Mouse (Mus musculus): ENCODE results near the gene Clic6. TPM values are rescaled to one million over a fixed set of nuclear protein-coding genes. Genes with fewer than 3 reads are reported as not detected.

Gene Clic6
- polyA plus RNA-seq, 1 experiment from 2014 or later = 8.9 TPM

DNA sequence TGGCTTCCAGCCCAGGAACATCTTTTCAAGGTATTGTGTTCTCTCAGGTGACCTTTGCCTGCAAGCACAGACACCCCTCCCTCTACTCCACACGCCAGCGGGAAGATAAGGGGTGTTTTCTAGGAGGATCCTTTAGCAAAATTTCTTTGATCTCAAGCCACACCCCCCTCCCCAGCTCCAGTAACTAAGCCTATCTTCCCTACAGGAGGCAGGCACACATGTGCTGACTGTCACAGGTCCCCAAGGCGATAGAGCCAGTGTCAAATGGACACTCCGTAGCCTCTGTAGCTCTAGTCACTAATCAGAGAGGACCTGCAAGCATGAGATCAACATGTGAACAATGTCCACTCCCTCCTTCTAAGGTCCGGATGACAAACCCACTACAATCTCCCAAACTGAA lies 80.6 kb downstream of the Clic6 start:
- ATAC-seq (ENCODE audit: insufficient read depth) (no peak), DNase-seq (no peak)
- TF ChIP-seq CTCF (IDR thresholded peaks at IDR 0.05; ENCODE audit: low read depth) = no peak
- Histone ChIP-seq H3K4me1 (ENCODE audit: insufficient read depth) (no peaks in the 10 kb centered on the region), H3K4me2 (peak overlapping the region; percentile 49), H3K9me3 (ENCODE audit: low read depth, low read length) (no peaks in the 10 kb centered on the region), H3K27me3 (ENCODE audit: insufficient read depth, low read length) (0 out of 2 replicates have a peak, but pooled peaks cover 3% of the 10 kb centered on the region), H3K4me3 (ENCODE audit: low read depth, low read length) (no peak overlapping the region), H3K9ac (no peak overlapping the region), H3K36me3 (ENCODE audit: insufficient read depth) (no peaks in the 10 kb centered on the region), H3K27ac (ENCODE audit: low read depth) (no peak overlapping the region; the same call in 1 of the 2 replicates)
- WGBS = 13% methylated on average over 5 of the region's 5 CpGs

DNA sequence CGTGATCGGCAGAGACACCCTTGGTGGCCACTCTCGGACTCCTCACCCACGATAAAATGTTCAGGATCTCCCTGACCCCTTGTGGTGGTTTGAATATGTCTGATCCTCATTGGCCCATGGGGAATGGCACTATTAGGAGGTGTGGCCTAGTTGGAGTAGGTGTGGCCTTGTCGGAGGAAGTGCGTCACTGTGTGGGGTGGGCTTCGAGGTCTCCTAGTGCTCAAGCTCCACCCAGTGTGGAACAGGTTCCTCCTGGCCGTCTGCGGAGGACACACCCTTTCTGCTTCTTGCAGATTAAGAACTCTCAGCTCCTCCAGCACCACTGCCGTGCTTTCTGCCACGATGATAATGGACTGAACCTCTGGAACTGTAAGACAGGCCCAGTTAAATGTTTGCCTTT lies 85.7 kb downstream of the Clic6 start:
- H3K9me3 ChIP-seq (ENCODE audit: low read depth, low read length) = no peaks in the 10 kb centered on the region
- DNase-seq (no peak), ATAC-seq (ENCODE audit: insufficient read depth) (no peak)
- no peak overlapping the region for H3K9ac ChIP-seq
- H3K27me3 ChIP-seq (ENCODE audit: insufficient read depth, low read length) = no peaks in the 10 kb centered on the region
- H3K36me3 ChIP-seq (ENCODE audit: insufficient read depth) = no peaks in the 10 kb centered on the region
- WGBS = 86% methylated on average over 11 of the region's 11 CpGs
- H3K4me2 ChIP-seq = no peak overlapping the region
- TF ChIP-seq CTCF (IDR thresholded peaks at IDR 0.05; ENCODE audit: low read depth) = no peak
- no peak overlapping the region for H3K27ac ChIP-seq (ENCODE audit: low read depth)
- no peaks in the 10 kb centered on the region for H3K4me1 ChIP-seq (ENCODE audit: insufficient read depth)
- H3K4me3 ChIP-seq (ENCODE audit: low read depth, low read length) = no peak overlapping the region

DNA sequence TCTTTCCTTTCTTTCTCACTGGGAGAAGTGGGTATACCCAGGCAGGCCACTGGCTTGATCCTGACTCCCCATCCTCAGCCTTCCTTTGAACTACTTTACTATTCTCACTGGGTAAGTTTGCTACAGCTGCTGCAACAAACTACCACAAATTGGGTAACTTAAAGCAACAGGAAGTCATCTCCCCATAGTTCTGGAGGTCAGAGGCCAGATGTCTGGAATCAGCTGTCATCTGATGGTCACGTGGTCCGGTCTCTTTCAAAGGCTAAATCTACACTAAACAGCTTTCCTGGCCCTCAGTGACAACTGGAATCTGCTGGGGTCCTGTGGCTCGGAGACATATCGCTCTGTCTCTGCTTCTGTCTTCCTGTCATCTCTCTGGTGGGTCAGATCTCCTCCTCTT lies 87.7 kb downstream of the Clic6 start:
- H3K4me2 ChIP-seq = no peak overlapping the region
- no peaks in the 10 kb centered on the region for H3K9me3 ChIP-seq (ENCODE audit: low read depth, low read length)
- peak; percentile 49 for DNase-seq
- no peaks in the 10 kb centered on the region for H3K36me3 ChIP-seq (ENCODE audit: insufficient read depth)
- H3K27ac ChIP-seq (ENCODE audit: low read depth) = no peak overlapping the region
- no peak overlapping the region for H3K4me3 ChIP-seq (ENCODE audit: low read depth, low read length)
- 40% methylated on average over 4 of the region's 4 CpGs for WGBS
- no peak for TF ChIP-seq CTCF (IDR thresholded peaks at IDR 0.05; ENCODE audit: low read depth)
- no peaks in the 10 kb centered on the region for H3K4me1 ChIP-seq (ENCODE audit: insufficient read depth)
- ATAC-seq (ENCODE audit: insufficient read depth) = no peak
- H3K9ac ChIP-seq = no peak overlapping the region
- H3K27me3 ChIP-seq (ENCODE audit: insufficient read depth, low read length) = no peaks in the 10 kb centered on the region

DNA sequence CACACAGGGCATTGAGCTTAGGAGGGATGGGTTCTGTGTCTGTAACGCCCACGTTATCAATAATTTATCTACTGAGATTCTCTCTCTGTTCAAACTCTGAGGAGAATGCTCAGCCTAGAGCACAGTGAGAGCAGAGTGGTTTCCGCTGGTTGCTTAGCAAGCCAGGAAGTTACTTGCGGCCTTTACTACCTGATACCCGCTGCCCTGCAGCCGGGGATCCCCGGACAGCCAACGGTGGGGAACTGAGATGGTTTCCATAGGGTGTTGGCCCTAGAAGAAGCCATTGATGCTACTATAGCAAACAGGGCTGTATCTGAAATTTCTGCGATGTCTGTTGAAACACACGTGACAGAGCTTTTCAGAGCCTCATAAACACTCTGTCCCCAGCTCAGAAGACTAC lies 90.3 kb downstream of the Clic6 start:
- H3K36me3 ChIP-seq (ENCODE audit: insufficient read depth) = no peaks in the 10 kb centered on the region
- no peaks in the 10 kb centered on the region for H3K27me3 ChIP-seq (ENCODE audit: insufficient read depth, low read length)
- no peaks in the 10 kb centered on the region for H3K9me3 ChIP-seq (ENCODE audit: low read depth, low read length)
- no peak overlapping the region for H3K4me3 ChIP-seq (ENCODE audit: low read depth, low read length)
- no peak overlapping the region for H3K9ac ChIP-seq
- ATAC-seq (ENCODE audit: insufficient read depth) (no peak), DNase-seq (no peak)
- no peaks in the 10 kb centered on the region for H3K4me1 ChIP-seq (ENCODE audit: insufficient read depth)
- H3K27ac ChIP-seq (ENCODE audit: low read depth) = no peak overlapping the region
- no peak for TF ChIP-seq CTCF (IDR thresholded peaks at IDR 0.05; ENCODE audit: low read depth)
- H3K4me2 ChIP-seq = no peak overlapping the region
- 66% methylated on average over 10 of the region's 10 CpGs for WGBS

DNA sequence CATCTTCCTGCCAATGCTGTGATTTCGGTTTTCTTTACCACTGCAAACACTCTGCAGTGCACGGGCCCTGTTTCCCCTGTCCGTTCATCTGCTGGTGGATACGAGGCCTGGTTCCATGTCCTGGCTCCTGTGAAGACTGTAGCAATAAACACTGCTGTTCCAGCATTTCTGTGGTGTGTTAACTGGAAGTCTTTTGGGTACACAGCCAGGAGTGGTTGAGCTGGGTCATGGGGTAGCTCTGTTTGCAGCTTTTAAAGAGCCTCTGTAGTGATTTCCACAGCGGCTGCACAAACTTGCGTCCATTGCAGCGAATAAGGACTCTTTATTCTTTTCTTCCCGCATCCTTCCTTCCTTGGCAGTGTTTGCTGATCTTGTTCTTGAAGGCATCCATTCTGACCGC lies 91.8 kb downstream of the Clic6 start:
- TF ChIP-seq CTCF (IDR thresholded peaks at IDR 0.05; ENCODE audit: low read depth) = no peak
- peaks cover 9% of the 10 kb centered on the region for H3K4me1 ChIP-seq (ENCODE audit: insufficient read depth)
- ATAC-seq (ENCODE audit: insufficient read depth) (no peak), DNase-seq (no peak)
- no peak overlapping the region for H3K4me2 ChIP-seq
- WGBS = 63% methylated on average over 9 of the region's 9 CpGs
- H3K9me3 ChIP-seq (ENCODE audit: low read depth, low read length) = no peaks in the 10 kb centered on the region
- H3K9ac ChIP-seq = no peak overlapping the region
- H3K4me3 ChIP-seq (ENCODE audit: low read depth, low read length) = no peak overlapping the region
- no peaks in the 10 kb centered on the region for H3K27me3 ChIP-seq (ENCODE audit: insufficient read depth, low read length)
- H3K27ac ChIP-seq (ENCODE audit: low read depth) = no peak overlapping the region
- H3K36me3 ChIP-seq (ENCODE audit: insufficient read depth) = no peaks in the 10 kb centered on the region

DNA sequence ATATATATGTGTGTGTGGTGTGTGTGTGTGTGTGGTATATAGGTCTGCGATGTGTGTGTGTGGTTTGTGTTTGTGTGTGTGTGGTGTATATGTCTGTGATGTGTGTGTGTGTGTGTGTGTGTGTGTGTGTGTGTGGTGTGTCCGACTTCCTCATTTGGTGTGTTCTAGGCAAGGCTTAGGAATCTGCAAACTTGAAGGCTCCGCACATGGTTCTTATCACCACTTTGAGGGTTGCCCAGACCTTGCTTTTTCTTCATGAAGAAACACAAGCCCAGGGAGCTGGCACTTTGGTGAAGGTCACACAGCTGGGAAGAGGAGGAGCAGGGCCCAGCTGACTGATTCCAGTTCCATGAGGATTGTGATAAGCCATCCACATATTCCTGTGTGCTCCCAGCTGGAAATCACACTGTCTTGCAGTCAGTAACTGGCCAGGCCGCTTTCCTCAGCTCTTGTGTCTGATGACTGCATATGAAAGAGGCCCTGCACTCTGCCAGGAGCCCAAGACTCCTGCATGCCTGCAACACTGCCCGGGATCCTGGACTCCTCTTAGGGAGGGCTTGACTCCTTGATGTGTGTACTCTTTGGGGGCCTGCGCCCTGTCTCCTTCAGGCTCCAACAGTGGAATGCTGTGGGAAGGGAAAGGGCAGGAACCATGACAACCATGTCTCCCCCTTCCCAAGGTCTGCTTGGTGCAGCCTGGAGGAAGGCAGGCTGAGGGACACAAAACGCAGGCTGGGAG lies 93.5 kb downstream of the Clic6 start:
- Histone ChIP-seq H3K9me3 (ENCODE audit: low read depth, low read length) (no peaks in the 10 kb centered on the region), H3K9ac (no peak overlapping the region), H3K4me3 (ENCODE audit: low read depth, low read length) (no peak overlapping the region), H3K4me1 (ENCODE audit: insufficient read depth) (peaks cover 9% of the 10 kb centered on the region), H3K4me2 (no peak overlapping the region), H3K36me3 (ENCODE audit: insufficient read depth) (no peaks in the 10 kb centered on the region), H3K27ac (ENCODE audit: low read depth) (peak overlapping the region; percentile 47), H3K27me3 (ENCODE audit: insufficient read depth, low read length) (no peaks in the 10 kb centered on the region)
- DNase-seq = peak; percentile 47
- 57% methylated on average over 7 of the region's 7 CpGs for WGBS
- no peak for TF ChIP-seq CTCF (IDR thresholded peaks at IDR 0.05; ENCODE audit: low read depth)
- ATAC-seq (ENCODE audit: insufficient read depth) = peak; percentile 65; the same call in 1 of the 2 replicates

DNA sequence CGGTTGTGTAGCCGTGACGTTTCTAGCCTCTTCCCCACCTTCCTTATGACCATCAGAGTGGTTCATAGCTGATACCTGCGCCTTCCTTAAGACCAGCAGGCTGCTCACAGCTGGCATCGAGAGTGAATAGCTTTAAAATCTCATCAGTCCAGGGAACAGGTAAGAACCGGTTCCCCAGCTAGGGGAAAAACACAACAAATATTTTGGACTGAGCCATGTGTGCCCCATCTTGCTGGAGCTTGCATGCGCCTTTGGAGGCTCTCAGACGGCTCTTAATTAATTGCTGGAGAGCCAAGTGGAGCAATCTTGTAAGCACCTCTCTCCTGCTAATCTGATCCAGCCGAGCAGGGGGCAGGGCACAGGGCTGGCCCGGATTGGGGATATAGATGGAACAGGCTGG lies 95.4 kb downstream of the Clic6 start:
- no peak for TF ChIP-seq CTCF (IDR thresholded peaks at IDR 0.05; ENCODE audit: low read depth)
- Histone ChIP-seq H3K4me2 (no peak overlapping the region), H3K27me3 (ENCODE audit: insufficient read depth, low read length) (no peaks in the 10 kb centered on the region), H3K4me3 (ENCODE audit: low read depth, low read length) (no peak overlapping the region), H3K36me3 (ENCODE audit: insufficient read depth) (no peaks in the 10 kb centered on the region), H3K9me3 (ENCODE audit: low read depth, low read length) (no peaks in the 10 kb centered on the region), H3K9ac (no peak overlapping the region), H3K4me1 (ENCODE audit: insufficient read depth) (peaks cover 9% of the 10 kb centered on the region), H3K27ac (ENCODE audit: low read depth) (no peak overlapping the region)
- ATAC-seq (ENCODE audit: insufficient read depth) = no peak
- DNase-seq = no peak
- WGBS = 77% methylated on average over 10 of the region's 10 CpGs

All from lung, embryonic 14.5 days (tissue).